Mouse (Mus musculus) E14TG2a.4 (cell line): ENCODE data around the gene Atg9b.

Experiments
- CTCF ChIP-seq: conservative IDR thresholded peaks from 2 replicates; pipeline ENCODE4 v1.5.1; 2014; ENCODE audit warnings: low read length
- NANOG ChIP-seq: IDR thresholded peaks from 2 replicates; pipeline ENCODE4 v1.6.1; 2014; ENCODE audit warnings: borderline replicate concordance, low read length, mixed read lengths

GRCm38 (mm10) chr5:24334749-24335148, 57.2 kb downstream of the Atg9b start:
- no peak for TF ChIP-seq CTCF
- no peak for TF ChIP-seq NANOG
